Mouse (Mus musculus): ENCODE data around the gene Rabl6. TPM values are rescaled to one million over a fixed set of nuclear protein-coding genes. Genes with fewer than 3 reads are reported as not detected.

The Rabl6 gene
- polyA plus RNA-seq, 1 experiment from 2014 or later = 53.3 TPM

DNA sequence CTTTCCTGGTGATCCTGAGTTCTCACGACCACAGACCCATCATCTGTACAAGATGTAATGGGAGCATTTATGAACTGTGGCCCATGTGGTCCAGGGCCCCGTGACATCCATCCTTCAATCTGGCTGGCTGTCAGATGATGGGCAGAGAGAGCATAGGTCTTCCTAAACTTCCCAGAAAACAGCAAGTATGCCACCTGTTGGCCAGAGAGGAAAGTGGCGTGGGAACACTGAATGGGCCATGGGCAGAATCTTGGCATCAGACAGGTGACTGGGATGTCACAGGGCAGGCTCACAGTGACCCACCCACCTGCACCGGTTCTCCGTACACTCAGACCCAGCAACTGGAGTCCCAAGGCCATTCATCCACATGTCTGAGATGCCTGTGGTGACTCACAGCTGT is 57.1 kb downstream of the Rabl6 start:
- no peak overlapping the region for H3K27ac ChIP-seq (ENCODE audit: low read depth, low read length)
- H3K9me3 ChIP-seq (ENCODE audit: control insufficient read depth, low read length) = no peaks in the 10 kb centered on the region
- H3K9ac ChIP-seq (ENCODE audit: low read depth, low read length) = no peak overlapping the region
- no peaks in the 10 kb centered on the region for H3K36me3 ChIP-seq (ENCODE audit: control insufficient read depth, insufficient read depth, low read length)
- ATAC-seq (ENCODE audit: low FRiP score) (no peak), DNase-seq (ENCODE audit: low spot score) (peak; percentile 41)
- no peaks in the 10 kb centered on the region for H3K27me3 ChIP-seq (ENCODE audit: control insufficient read depth, insufficient read depth, low read length)
- no peak overlapping the region for H3K4me2 ChIP-seq (replicated peaks; ENCODE audit: low read depth, low read length)
- no peak overlapping the region for H3K4me3 ChIP-seq (ENCODE audit: low read depth, low read length)
- H3K4me1 ChIP-seq (replicated peaks; ENCODE audit: control insufficient read depth, insufficient read depth, low read length) = no peaks in the 10 kb centered on the region
- WGBS = 27% methylated on average over 5 of the region's 5 CpGs

DNA sequence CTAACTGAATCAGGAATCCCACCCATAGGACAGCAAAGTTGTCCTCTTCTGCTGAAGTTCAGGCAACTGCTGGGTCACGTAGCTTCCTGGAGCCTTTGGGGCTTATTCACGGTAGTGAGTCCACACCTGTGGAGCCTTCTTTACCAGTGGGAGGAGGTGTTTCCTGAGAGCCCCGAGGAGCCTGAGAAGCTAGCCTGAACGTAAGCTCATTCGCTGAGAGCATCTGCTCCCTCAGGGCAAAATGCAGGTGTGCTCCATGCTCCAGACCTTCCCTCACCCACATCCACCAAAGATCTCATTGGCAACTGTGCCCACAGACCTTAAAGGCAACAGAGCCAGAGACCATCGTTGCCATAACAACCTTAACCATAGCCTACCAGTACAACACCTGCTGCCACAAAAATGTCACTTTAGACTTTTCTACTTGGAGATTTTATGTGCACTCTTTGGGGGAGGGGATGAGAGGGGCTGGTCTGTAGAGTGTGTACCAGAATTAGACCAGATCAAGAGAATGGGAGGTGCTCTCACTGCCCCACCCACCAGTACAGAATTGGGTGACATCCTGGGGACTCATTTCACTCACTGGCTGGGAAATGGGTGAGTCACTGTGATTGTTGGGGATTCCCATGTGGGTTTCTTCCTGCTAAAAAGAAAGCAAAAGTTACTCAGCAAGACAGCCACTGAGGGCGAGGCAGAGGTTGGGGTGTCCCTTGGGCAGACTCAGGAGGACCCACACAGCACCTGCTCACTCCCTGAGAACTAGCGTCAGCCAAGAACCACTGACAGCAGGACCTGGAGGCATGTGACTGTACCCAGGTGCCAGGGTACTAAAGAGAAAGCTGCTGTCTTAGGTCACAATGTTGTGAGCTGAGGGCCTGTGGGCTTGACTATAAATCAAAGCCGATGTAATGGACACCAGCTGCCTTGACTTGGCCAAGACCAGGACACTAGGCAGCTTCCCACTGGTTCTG is 59.0 kb downstream of the Rabl6 start:
- no peak overlapping the region for H3K4me3 ChIP-seq (ENCODE audit: low read depth, low read length)
- H3K36me3 ChIP-seq (ENCODE audit: control insufficient read depth, insufficient read depth, low read length) = no peaks in the 10 kb centered on the region
- H3K9ac ChIP-seq (ENCODE audit: low read depth, low read length) = no peak overlapping the region
- no peaks in the 10 kb centered on the region for H3K4me1 ChIP-seq (replicated peaks; ENCODE audit: control insufficient read depth, insufficient read depth, low read length)
- H3K9me3 ChIP-seq (ENCODE audit: control insufficient read depth, low read length) = no peaks in the 10 kb centered on the region
- no peaks in the 10 kb centered on the region for H3K27me3 ChIP-seq (ENCODE audit: control insufficient read depth, insufficient read depth, low read length)
- DNase-seq (ENCODE audit: low spot score) = no peak
- no peak overlapping the region for H3K27ac ChIP-seq (ENCODE audit: low read depth, low read length)
- no peak for ATAC-seq (ENCODE audit: low FRiP score)
- 82% methylated on average over 9 of the region's 9 CpGs for WGBS
- no peak overlapping the region for H3K4me2 ChIP-seq (replicated peaks; ENCODE audit: low read depth, low read length)

DNA sequence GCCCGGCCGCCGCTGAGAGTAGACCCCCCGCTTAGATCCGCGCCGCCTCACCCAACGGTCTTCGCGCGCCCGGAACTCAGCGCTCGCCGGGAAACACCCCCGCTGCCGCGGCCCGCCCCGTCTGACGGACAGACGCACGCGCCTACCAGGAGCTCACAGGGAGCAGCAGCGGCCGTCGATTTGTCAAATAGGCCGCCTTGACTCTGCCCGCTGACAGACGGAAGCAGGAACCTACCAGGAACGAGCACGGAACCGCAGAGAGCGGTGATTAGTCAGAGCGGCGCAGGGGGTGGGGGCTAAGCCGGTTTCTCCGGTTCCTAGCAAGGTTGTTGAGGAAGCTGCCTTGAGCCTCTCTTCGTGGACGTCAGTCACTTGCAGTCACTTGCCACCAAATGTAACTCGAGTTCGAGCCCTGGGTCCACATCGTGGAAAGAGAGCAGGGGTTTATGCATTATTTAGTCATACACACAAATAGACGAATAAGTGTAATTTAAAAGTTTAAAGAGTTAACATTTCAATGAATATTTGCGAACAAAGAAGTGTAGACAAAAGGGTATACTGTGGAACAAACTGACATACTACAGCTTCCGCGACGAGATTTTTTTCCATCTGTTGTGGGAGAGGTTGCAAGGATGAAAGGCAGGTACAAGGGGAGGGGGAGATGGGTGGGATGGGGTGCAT is 61.4 kb downstream of the Rabl6 start, which contains the start of gene Traf2:
Traf2 (minus strand) TSS at position 130 of the 681 bp plus-strand sequence.
- Histone ChIP-seq H3K4me3 (ENCODE audit: low read depth, low read length) (peak within 1 kb of the TSS; percentile 60), H3K36me3 (ENCODE audit: control insufficient read depth, insufficient read depth, low read length) (no peaks in the 10 kb centered on the region), H3K27me3 (ENCODE audit: control insufficient read depth, insufficient read depth, low read length) (no peaks in the 10 kb centered on the region), H3K9me3 (ENCODE audit: control insufficient read depth, low read length) (no peaks in the 10 kb centered on the region), H3K4me1 (replicated peaks; ENCODE audit: control insufficient read depth, insufficient read depth, low read length) (no peaks in the 10 kb centered on the region), H3K4me2 (replicated peaks; ENCODE audit: low read depth, low read length) (peak within 1 kb of the TSS; percentile 75), H3K9ac (ENCODE audit: low read depth, low read length) (peak within 1 kb of the TSS; percentile 79), H3K27ac (ENCODE audit: low read depth, low read length) (0 out of 2 replicates have a peak within 1 kb of the TSS, but pooled peaks have one; percentile 33)
- ATAC-seq (ENCODE audit: low FRiP score) (peak; percentile 99), DNase-seq (ENCODE audit: low spot score) (peak; percentile 97)
- WGBS = 3% methylated on average over 43 of the region's 48 CpGs

DNA sequence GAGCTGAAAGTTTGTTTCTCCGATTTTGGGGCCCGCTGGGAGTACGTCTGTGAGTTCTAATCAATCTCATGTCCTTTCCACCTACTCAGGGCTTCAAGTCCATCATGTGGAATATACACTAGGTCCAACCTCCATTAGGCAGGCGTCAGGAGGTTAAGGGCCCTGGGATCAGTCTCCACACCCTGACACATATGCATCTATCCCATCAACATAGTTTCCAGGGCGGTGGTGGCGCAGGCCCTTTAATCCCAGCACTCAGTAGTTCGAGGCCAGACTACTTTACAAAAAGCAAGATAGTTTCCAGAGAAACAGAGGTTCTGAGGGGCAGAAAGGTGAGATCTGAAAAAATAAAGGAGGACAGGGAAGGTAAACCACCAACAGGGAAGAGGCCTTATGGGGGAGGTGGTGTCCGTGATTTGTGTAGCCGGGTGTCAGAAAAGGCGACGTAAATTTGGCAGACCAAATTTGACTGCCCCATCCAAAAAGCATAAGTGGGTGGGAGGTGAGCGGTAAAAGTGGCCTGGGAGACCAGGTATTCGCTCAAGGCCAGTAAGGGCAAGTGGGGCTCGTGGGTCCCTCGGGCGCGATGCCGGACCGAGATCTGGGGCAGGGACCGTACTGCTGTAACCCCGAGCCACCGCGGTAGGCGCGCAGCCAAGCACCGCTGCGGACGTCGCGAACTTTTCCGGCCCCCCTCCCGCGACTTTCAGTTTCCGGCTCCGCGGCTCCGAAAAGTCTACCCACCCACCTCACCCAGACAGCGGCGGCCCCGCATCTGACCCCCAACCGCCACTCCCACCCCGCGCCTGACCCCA is 62.1 kb downstream of the Rabl6 start:
- Histone ChIP-seq H3K27me3 (ENCODE audit: control insufficient read depth, insufficient read depth, low read length) (no peaks in the 10 kb centered on the region), H3K36me3 (ENCODE audit: control insufficient read depth, insufficient read depth, low read length) (no peaks in the 10 kb centered on the region), H3K4me2 (replicated peaks; ENCODE audit: low read depth, low read length) (peak overlapping the region; percentile 75), H3K9me3 (ENCODE audit: control insufficient read depth, low read length) (no peaks in the 10 kb centered on the region), H3K4me3 (ENCODE audit: low read depth, low read length) (peak overlapping the region; percentile 60), H3K27ac (ENCODE audit: low read depth, low read length) (0 out of 2 replicates have a peak overlapping the region, but pooled peaks have one; percentile 33), H3K4me1 (replicated peaks; ENCODE audit: control insufficient read depth, insufficient read depth, low read length) (no peaks in the 10 kb centered on the region), H3K9ac (ENCODE audit: low read depth, low read length) (peak overlapping the region; percentile 79)
- WGBS = 11% methylated on average over 36 of the region's 43 CpGs
- ATAC-seq (ENCODE audit: low FRiP score) (peak; percentile 68), DNase-seq (ENCODE audit: low spot score) (no peak)

DNA sequence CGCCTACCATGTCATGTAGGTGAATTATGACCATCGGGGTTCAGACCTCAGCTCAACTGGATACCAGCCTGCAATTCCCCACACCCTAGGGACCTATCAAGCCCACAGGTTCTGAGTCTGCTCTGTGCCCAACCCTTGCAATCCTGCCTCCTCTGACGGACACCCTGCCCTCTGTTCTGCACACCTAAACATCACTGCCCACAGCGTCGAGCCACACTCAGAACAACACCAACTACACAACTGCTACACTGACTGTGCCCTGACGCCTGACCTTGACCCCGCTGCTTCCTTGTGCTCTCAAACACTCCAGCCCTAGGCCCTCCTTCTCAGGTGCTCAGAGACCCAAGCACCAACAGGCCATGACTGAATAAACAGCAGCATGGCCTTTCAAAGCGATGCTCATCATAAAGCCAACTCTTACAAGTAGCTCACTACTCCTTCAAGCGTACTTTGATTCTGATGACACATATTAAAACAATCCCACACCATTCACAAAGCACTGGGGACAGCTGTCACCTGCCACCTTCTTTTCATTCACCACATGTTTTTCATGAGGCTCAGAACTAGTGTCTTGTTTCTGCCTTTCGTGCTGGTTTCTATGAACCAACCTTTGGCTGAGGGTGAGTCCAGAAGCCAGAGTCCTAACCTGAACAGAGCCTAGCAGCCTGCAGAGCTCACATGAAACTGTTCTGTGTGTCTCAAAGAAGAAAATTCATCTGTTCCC is 66.5 kb downstream of the Rabl6 start:
- H3K9ac ChIP-seq (ENCODE audit: low read depth, low read length) = no peak overlapping the region

DNA sequence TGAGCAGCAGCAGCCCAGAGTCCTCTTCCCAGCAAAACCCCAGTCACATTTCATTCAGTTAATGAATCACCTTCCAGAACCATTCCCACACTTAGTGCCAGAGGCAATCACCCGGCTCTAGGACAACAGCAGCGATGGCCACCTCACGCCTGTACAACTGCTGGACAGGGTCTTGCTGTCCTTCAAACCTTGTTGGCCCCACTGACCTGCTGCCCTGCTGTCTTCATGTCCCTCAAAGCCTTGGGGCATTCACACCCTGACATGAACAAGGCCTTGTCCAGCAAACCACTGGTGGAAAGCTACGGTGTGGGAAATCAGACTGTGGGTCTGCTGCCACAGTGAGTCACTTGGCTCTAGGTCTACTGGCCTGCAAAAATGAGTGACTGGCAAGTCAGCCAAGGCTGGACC is 67.8 kb downstream of the Rabl6 start:
- Histone ChIP-seq H3K4me2 (replicated peaks; ENCODE audit: low read depth, low read length) (no peak overlapping the region), H3K27me3 (ENCODE audit: control insufficient read depth, insufficient read depth, low read length) (no peaks in the 10 kb centered on the region), H3K4me1 (replicated peaks; ENCODE audit: control insufficient read depth, insufficient read depth, low read length) (no peaks in the 10 kb centered on the region), H3K9me3 (ENCODE audit: control insufficient read depth, low read length) (no peaks in the 10 kb centered on the region), H3K36me3 (ENCODE audit: control insufficient read depth, insufficient read depth, low read length) (no peaks in the 10 kb centered on the region), H3K9ac (ENCODE audit: low read depth, low read length) (no peak overlapping the region), H3K4me3 (ENCODE audit: low read depth, low read length) (no peak overlapping the region), H3K27ac (ENCODE audit: low read depth, low read length) (no peak overlapping the region)
- 89% methylated on average over 4 of the region's 4 CpGs for WGBS
- ATAC-seq (ENCODE audit: low FRiP score) (no peak), DNase-seq (ENCODE audit: low spot score) (no peak)

More for the DNA sequence above, 66.5 kb downstream of the Rabl6 start:
- H3K27ac ChIP-seq (ENCODE audit: low read depth, low read length) = no peak overlapping the region
- H3K4me3 ChIP-seq (ENCODE audit: low read depth, low read length) = no peak overlapping the region
- H3K27me3 ChIP-seq (ENCODE audit: control insufficient read depth, insufficient read depth, low read length) = no peaks in the 10 kb centered on the region
- 87% methylated on average over 10 of the region's 10 CpGs for WGBS
- no peaks in the 10 kb centered on the region for H3K4me1 ChIP-seq (replicated peaks; ENCODE audit: control insufficient read depth, insufficient read depth, low read length)
- ATAC-seq (ENCODE audit: low FRiP score) (no peak), DNase-seq (ENCODE audit: low spot score) (no peak)
- no peaks in the 10 kb centered on the region for H3K36me3 ChIP-seq (ENCODE audit: control insufficient read depth, insufficient read depth, low read length)
- H3K4me2 ChIP-seq (replicated peaks; ENCODE audit: low read depth, low read length) = no peak overlapping the region
- no peaks in the 10 kb centered on the region for H3K9me3 ChIP-seq (ENCODE audit: control insufficient read depth, low read length)

DNA sequence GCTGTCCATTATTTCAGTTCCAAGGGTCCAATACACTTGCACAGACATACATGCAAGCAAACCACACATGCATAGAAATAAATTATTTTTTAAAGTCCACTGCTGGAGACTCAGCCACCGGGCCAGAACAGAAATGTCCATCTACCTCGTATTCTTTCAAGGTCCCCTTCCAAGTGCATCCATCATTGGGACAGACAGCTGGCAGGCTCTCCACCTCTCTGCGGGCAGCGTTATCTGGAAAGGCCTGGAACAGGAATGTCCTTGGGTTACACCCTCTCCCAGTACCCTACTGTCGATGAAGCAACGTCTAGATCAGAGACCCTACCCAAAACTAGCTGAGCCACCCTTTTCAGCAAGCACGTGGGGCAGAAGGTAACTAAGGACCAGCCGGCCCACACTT is 71.8 kb downstream of the Rabl6 start:
- H3K4me1 ChIP-seq (replicated peaks; ENCODE audit: control insufficient read depth, insufficient read depth, low read length) = no peaks in the 10 kb centered on the region
- H3K36me3 ChIP-seq (ENCODE audit: control insufficient read depth, insufficient read depth, low read length) = no peaks in the 10 kb centered on the region
- H3K9me3 ChIP-seq (ENCODE audit: control insufficient read depth, low read length) = no peaks in the 10 kb centered on the region
- DNase-seq (ENCODE audit: low spot score) = no peak
- 94% methylated on average over 8 of the region's 8 CpGs for WGBS
- no peaks in the 10 kb centered on the region for H3K27me3 ChIP-seq (ENCODE audit: control insufficient read depth, insufficient read depth, low read length)
- no peak overlapping the region for H3K9ac ChIP-seq (ENCODE audit: low read depth, low read length)
- no peak overlapping the region for H3K27ac ChIP-seq (ENCODE audit: low read depth, low read length)
- H3K4me2 ChIP-seq (replicated peaks; ENCODE audit: low read depth, low read length) = no peak overlapping the region
- no peak for ATAC-seq (ENCODE audit: low FRiP score)
- H3K4me3 ChIP-seq (ENCODE audit: low read depth, low read length) = no peak overlapping the region

DNA sequence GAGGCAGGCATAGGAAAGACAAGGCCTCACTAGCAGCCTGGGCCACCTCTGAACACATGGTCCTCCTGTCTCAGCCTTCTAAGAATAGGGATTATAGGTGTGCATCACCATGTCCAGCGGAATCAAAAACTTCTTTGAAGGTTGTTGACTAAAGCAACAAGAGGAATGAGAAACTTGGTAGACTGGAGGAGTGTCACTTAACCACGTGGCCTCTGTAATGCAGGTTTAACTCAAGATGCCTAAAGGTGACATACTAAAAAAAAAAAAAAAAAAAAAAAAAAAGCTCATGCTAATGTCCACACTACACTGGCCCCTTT is 73.5 kb downstream of the Rabl6 start:
- H3K36me3 ChIP-seq (ENCODE audit: control insufficient read depth, insufficient read depth, low read length) = peaks cover 3% of the 10 kb centered on the region; the same call in 1 of the 2 replicates
- no peaks in the 10 kb centered on the region for H3K4me1 ChIP-seq (replicated peaks; ENCODE audit: control insufficient read depth, insufficient read depth, low read length)
- WGBS = 93% methylated on average over 2 of the region's 2 CpGs
- H3K4me3 ChIP-seq (ENCODE audit: low read depth, low read length) = no peak overlapping the region
- no peak overlapping the region for H3K4me2 ChIP-seq (replicated peaks; ENCODE audit: low read depth, low read length)
- no peak overlapping the region for H3K27ac ChIP-seq (ENCODE audit: low read depth, low read length)
- DNase-seq (ENCODE audit: low spot score) (no peak), ATAC-seq (ENCODE audit: low FRiP score) (no peak)
- no peaks in the 10 kb centered on the region for H3K27me3 ChIP-seq (ENCODE audit: control insufficient read depth, insufficient read depth, low read length)
- H3K9me3 ChIP-seq (ENCODE audit: control insufficient read depth, low read length) = no peaks in the 10 kb centered on the region
- H3K9ac ChIP-seq (ENCODE audit: low read depth, low read length) = no peak overlapping the region
